Mouse (Mus musculus): ENCODE results near the gene Ero1lb. TPM values are rescaled to one million over a fixed set of nuclear protein-coding genes. Genes with fewer than 3 reads are reported as not detected.

Gene Ero1lb
- total and polyA plus RNA-seq, 2 experiments from 2014 or later: 8.6 to 11.3 TPM

DNA sequence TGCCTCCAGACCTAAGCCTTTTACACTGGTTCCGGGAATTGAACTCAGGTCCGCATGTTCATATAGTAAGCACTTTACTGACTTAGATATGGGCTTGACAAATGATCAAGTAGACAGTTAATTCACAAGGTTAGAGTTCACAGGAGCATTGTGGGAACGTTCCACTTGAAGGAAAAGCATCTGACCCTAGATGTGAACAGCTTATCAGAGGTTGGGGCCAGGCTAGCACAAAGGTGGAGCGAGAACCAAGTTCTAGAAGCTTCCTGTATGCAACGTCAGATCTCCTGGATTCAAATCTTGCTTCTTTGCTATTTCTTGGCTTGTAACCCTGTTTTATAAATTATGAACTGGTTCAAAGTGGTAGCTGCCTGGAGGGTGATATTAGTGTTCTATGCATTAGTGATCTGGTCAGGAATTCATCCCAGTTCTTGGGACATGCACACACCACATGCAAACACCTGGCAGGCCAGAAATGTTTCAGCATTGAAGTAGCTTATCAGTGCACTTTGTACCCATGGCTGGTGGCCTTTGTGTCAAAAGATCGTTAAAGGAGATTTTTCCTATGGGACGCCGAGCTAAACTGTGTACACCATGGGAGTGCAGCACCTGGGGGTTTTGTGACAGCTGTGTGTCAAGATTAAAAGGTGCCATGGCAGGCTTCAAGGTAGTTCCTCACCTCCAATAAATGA, 21.6 kb upstream of the Ero1lb start:
- no peak for ATAC-seq (ENCODE audit: low FRiP score)

DNA sequence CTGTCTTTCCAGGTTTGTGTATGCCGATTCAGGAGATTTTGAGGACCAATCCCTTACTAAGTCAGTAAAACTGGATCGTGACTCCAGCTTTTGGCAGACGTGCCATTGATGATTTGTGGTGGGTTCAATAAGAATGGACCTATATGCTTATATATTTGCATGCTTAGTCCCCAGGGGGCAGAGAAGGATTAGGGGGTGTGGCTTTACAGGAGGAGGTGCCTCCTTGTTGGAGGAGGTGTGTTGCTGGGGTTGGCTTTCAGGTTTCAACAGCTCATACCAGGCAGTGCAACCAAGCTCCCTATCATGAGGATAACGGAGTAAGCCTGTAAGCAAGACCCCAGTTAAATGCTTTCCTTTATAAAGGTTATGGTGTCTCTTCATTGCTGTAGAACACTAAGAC, 11.5 kb upstream of the Ero1lb start:
- Histone ChIP-seq H3K4me2 (ENCODE audit: low read depth, low read length, poor library complexity, severe bottlenecking) (no peak overlapping the region), H3K9ac (replicated peaks; ENCODE audit: low read length, poor library complexity, severe bottlenecking) (no peak overlapping the region), H3K27me3 (ENCODE audit: insufficient read depth, low read length) (no peaks in the 10 kb centered on the region), H3K27ac (ENCODE audit: low read depth, low read length) (no peak overlapping the region), H3K4me1 (ENCODE audit: insufficient read depth, low read length) (no peaks in the 10 kb centered on the region), H3K36me3 (ENCODE audit: insufficient read depth, low read length) (no peaks in the 10 kb centered on the region), H3K4me3 (ENCODE audit: low read depth, low read length) (no peak overlapping the region), H3K9me3 (ENCODE audit: low read length) (no peaks in the 10 kb centered on the region)
- 71% methylated on average over 4 of the region's 4 CpGs for WGBS
- no peak for DNase-seq (ENCODE audit: low spot score)
- no peak for TF ChIP-seq CTCF (IDR thresholded peaks at IDR 0.05)
- no peak for ATAC-seq (ENCODE audit: low FRiP score)

More for the DNA sequence above, 21.6 kb upstream of the Ero1lb start:
- H3K9ac ChIP-seq (replicated peaks; ENCODE audit: low read length, poor library complexity, severe bottlenecking): no peak overlapping the region
- DNase-seq (ENCODE audit: low spot score): no peak
- no peaks in the 10 kb centered on the region for H3K27me3 ChIP-seq (ENCODE audit: insufficient read depth, low read length)
- WGBS: 90% methylated on average over 8 of the region's 8 CpGs
- no peaks in the 10 kb centered on the region for H3K4me1 ChIP-seq (ENCODE audit: insufficient read depth, low read length)
- H3K4me2 ChIP-seq (ENCODE audit: low read depth, low read length, poor library complexity, severe bottlenecking): no peak overlapping the region
- H3K27ac ChIP-seq (ENCODE audit: low read depth, low read length): no peak overlapping the region
- H3K36me3 ChIP-seq (ENCODE audit: insufficient read depth, low read length): no peaks in the 10 kb centered on the region
- TF ChIP-seq CTCF (IDR thresholded peaks at IDR 0.05): no peak
- no peaks in the 10 kb centered on the region for H3K9me3 ChIP-seq (ENCODE audit: low read length)
- H3K4me3 ChIP-seq (ENCODE audit: low read depth, low read length): no peak overlapping the region

GRCm38 (mm10) chr13:12559044-12559443, 6.6 kb upstream of the Ero1lb start:
- DNase-seq (ENCODE audit: low spot score): no peak
- H3K4me2 ChIP-seq (ENCODE audit: low read depth, low read length, poor library complexity, severe bottlenecking): no peak overlapping the region
- H3K9me3 ChIP-seq (ENCODE audit: low read length): no peaks in the 10 kb centered on the region
- H3K36me3 ChIP-seq (ENCODE audit: insufficient read depth, low read length): no peaks in the 10 kb centered on the region
- no peaks in the 10 kb centered on the region for H3K4me1 ChIP-seq (ENCODE audit: insufficient read depth, low read length)
- TF ChIP-seq CTCF (IDR thresholded peaks at IDR 0.05): no peak; the same call in 1 of the 2 replicates
- H3K4me3 ChIP-seq (ENCODE audit: low read depth, low read length): no peak overlapping the region
- no peak overlapping the region for H3K9ac ChIP-seq (replicated peaks; ENCODE audit: low read length, poor library complexity, severe bottlenecking)
- ATAC-seq (ENCODE audit: low FRiP score): no peak
- H3K27ac ChIP-seq (ENCODE audit: low read depth, low read length): no peak overlapping the region
- 40% methylated on average over 3 of the region's 3 CpGs for whole genome bisulfite sequencing
- no peaks in the 10 kb centered on the region for H3K27me3 ChIP-seq (ENCODE audit: insufficient read depth, low read length)

DNA sequence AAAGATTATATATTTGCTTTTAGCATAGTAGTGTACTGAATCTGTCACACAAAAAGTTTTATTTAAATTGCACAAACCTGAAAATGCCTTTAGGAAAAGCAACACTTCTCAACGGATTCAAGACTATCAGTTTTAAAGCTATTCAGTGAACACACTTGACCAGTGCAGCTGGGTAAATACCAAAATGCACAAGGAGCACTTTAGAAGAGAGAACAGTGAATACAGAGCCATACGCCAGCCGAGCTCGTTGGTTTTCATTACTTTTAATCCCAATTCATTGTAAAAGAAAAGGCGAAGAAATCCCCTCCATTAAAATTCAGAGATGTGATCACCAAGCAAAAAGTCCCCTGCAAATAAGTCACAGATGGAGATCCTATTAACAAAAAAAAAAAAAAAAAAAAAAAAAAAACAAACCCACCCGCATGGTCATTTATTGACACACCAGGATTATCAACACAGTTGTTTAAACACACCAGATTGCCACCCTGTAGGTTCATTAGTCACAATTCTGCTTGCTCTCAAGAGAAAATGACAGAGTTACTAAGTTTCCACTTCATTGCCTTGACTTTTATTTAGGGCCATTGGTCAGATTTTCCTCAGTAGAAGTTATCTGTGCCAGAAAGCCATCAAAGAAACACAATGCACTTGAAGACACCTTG, 6.1 kb upstream of the Ero1lb start:
- Histone ChIP-seq H3K27me3 (ENCODE audit: insufficient read depth, low read length) (no peaks in the 10 kb centered on the region), H3K9ac (replicated peaks; ENCODE audit: low read length, poor library complexity, severe bottlenecking) (no peak overlapping the region), H3K4me2 (ENCODE audit: low read depth, low read length, poor library complexity, severe bottlenecking) (no peak overlapping the region), H3K36me3 (ENCODE audit: insufficient read depth, low read length) (no peaks in the 10 kb centered on the region), H3K4me3 (ENCODE audit: low read depth, low read length) (no peak overlapping the region), H3K4me1 (ENCODE audit: insufficient read depth, low read length) (no peaks in the 10 kb centered on the region), H3K27ac (ENCODE audit: low read depth, low read length) (no peak overlapping the region), H3K9me3 (ENCODE audit: low read length) (no peaks in the 10 kb centered on the region)
- TF ChIP-seq CTCF (IDR thresholded peaks at IDR 0.05): no peak
- WGBS: 16% methylated on average over 6 of the region's 6 CpGs
- ATAC-seq (ENCODE audit: low FRiP score) (no peak), DNase-seq (ENCODE audit: low spot score) (no peak)

DNA sequence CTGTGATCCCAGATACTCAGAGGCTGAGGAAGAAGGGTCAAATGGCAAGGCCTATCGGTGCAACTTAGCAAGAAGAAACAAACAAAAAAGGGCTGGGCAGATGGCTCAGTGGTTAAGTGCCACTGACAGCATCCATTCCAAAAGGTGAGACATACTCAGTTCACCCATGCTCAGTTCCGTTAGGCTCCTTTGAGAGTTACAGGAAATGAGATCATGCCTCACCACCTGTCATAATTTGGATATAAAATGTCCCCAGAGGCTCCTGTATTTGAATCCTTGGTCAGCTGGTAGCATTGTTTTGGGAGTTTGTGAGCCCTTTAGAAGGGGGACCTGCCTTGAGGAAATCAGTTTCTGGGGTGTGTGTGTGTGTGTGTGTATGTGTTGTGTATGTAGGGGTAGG, 3.9 kb upstream of the Ero1lb start:
- Histone ChIP-seq H3K27ac (ENCODE audit: low read depth, low read length) (no peak overlapping the region), H3K27me3 (ENCODE audit: insufficient read depth, low read length) (no peaks in the 10 kb centered on the region), H3K9me3 (ENCODE audit: low read length) (no peaks in the 10 kb centered on the region), H3K9ac (replicated peaks; ENCODE audit: low read length, poor library complexity, severe bottlenecking) (no peak overlapping the region), H3K36me3 (ENCODE audit: insufficient read depth, low read length) (no peaks in the 10 kb centered on the region), H3K4me1 (ENCODE audit: insufficient read depth, low read length) (no peaks in the 10 kb centered on the region; the same call in 1 of the 2 replicates), H3K4me3 (ENCODE audit: low read depth, low read length) (no peak overlapping the region), H3K4me2 (ENCODE audit: low read depth, low read length, poor library complexity, severe bottlenecking) (no peak overlapping the region)
- no peak for TF ChIP-seq CTCF (IDR thresholded peaks at IDR 0.05)
- ATAC-seq (ENCODE audit: low FRiP score) (no peak), DNase-seq (ENCODE audit: low spot score) (no peak)
- 85% methylated on average over 2 of the region's 2 CpGs for WGBS

DNA sequence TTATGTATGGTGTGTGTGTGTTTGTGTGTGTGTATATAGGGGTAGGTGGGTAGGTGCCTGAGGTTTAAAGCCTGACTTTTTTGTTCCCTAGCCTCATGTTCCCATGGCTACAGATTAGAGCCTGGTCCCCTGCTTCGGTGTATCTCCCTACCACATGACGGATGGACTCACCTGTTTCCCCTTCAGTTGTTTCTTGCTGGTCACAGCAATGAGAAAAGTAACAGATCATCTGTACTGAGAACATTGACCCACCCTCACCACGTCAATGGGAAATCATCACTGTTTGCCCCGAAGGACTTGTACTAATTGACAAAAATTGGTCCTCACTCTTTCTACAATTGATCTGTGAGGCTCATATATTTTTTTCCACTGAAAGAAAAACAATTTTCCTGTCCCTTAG, 3.4 kb upstream of the Ero1lb start:
- H3K9ac ChIP-seq (replicated peaks; ENCODE audit: low read length, poor library complexity, severe bottlenecking): no peak overlapping the region
- DNase-seq (ENCODE audit: low spot score): no peak
- 79% methylated on average over 4 of the region's 4 CpGs for WGBS
- H3K27me3 ChIP-seq (ENCODE audit: insufficient read depth, low read length): no peaks in the 10 kb centered on the region
- H3K36me3 ChIP-seq (ENCODE audit: insufficient read depth, low read length): no peaks in the 10 kb centered on the region
- no peak overlapping the region for H3K27ac ChIP-seq (ENCODE audit: low read depth, low read length)
- ATAC-seq (ENCODE audit: low FRiP score): no peak
- H3K4me1 ChIP-seq (ENCODE audit: insufficient read depth, low read length): no peaks in the 10 kb centered on the region; the same call in 1 of the 2 replicates
- no peak overlapping the region for H3K4me2 ChIP-seq (ENCODE audit: low read depth, low read length, poor library complexity, severe bottlenecking)
- no peak for TF ChIP-seq CTCF (IDR thresholded peaks at IDR 0.05)
- no peak overlapping the region for H3K4me3 ChIP-seq (ENCODE audit: low read depth, low read length)
- H3K9me3 ChIP-seq (ENCODE audit: low read length): no peaks in the 10 kb centered on the region
